Mouse (Mus musculus) myocyte (in vitro differentiated cells): ENCODE results near the gene Tnfsf10.

Source experiments
- POLR2A ChIP-seq: IDR thresholded peaks from one replicate; pipeline ENCODE4 v1.6.1; 2011; ENCODE audit warnings: low read depth, mild to moderate bottlenecking, control low read depth, moderate library complexity; ENCODE audit not compliant: insufficient read length
- SRF ChIP-seq: IDR thresholded peaks from one replicate; pipeline ENCODE4 v1.6.1; 2011; ENCODE audit warnings: low read depth; ENCODE audit not compliant: control insufficient read depth, insufficient read length
- TCF3 ChIP-seq: IDR thresholded peaks from one replicate; pipeline ENCODE4 v1.6.1; 2011; ENCODE audit warnings: low read depth, control low read depth; ENCODE audit not compliant: insufficient read length

DNA sequence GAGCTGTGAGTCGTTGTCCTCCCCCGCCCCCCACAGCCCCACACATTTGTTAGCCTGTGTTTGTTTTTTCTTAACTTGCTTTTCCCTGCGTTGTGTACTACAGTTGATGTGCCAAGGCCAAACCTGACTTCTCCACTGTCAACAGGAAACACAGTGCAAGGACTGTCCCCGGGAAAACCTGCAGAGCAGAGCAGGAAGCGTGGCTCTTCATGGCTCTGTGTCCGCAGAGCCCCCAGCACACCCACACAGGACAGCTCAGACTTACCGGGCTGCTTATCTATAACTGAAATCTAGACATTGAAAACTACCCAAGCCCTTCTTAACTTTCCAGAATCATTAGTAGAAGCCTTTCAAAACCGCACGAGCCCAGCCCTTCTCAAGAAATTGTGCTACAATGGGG, 31.8 kb upstream of the Tnfsf10 start:
- TF ChIP-seq POLR2A (no peak), TCF3 (no peak), SRF (no peak)
